Mouse (Mus musculus) bone marrow, adult 2 months (tissue): ENCODE data around the gene Fer.

Experiments
- CTCF ChIP-seq: fragments of 200-500 bp; IDR thresholded peaks from 2 replicates; pipeline ENCODE4 v1.5.1; 2011; ENCODE audit warnings: low read length, control low read depth; ENCODE audit not compliant: control insufficient read depth, insufficient read depth
- POLR2A ChIP-seq: fragments of 200-500 bp; IDR thresholded peaks from 2 replicates; pipeline ENCODE4 v1.6.1; 2011; ENCODE audit warnings: low read depth, mild to moderate bottlenecking, control low read depth, low read length, borderline replicate concordance; ENCODE audit not compliant: control insufficient read depth

- no peak for TF ChIP-seq POLR2A
- TF ChIP-seq CTCF = no peak
These were observed 264.0 kb downstream of the Fer start for GRCm38 (mm10) chr17:64126904-64127303.
